Mouse (Mus musculus): ENCODE results near the gene Saa2.

Gene Saa2

DNA sequence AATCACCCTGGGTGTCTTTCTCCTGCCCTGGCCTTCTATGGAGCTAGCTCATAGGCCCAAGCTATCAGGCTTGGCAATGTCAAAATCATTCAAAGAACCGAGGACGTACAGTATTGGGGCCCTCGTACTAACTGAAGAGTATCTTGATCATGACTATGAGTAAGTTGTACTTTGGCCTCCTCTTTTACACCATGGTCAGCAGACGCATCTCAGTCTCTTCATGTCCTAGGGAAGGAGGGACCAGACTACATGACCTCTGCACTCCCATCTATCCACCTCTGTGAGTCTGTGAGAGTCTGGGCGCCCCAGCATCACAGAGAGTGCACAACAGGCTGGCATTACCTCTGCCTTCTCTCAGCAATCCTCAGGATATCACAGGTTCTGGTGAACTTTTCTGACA lies 11.0 kb downstream of the Saa2 start:
- no peak for DNase-seq (ENCODE audit: low spot score in 2 of 2)

DNA sequence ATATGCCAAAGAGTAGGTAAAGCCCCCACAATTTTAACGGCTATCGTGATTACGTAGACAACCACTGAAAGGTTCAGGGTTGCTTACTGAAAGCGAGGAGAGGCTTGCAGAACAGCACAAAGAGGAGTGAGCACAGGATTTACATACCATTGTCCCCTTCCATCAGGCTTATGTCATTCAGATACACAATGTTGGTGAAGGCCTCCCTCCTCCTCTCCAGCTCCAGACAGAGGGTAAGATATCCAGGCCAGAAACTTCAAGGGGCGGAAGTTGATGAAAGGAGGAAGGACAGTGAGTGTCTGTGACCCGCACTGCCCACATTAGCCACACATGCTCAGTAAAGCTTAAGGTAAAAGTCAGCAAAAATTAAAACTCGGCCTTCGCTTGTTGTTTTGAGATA lies 13.1 kb downstream of the Saa2 start:
- no peak for DNase-seq (ENCODE audit: low spot score in 2 of 2)

DNA sequence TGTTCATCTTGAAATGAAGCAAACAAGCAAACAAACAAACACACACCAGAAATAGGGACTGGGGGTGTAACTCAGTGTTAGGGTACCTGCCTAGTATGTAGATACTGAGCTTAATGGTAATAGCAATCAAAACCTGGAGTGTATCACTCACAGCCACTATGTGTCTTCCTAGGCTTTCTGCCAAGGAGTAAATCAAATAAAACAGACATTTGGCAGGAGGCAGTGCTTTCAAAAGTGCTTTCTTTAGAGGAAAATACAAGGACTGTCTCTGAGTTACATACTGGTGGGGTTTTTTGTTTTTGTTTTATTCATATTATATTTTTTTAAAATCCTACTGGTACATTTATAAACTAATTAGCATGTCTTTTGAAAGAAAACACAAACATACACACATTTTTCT lies 15.8 kb downstream of the Saa2 start:
- DNase-seq (ENCODE audit: low spot score in 2 of 2): no peak

DNA sequence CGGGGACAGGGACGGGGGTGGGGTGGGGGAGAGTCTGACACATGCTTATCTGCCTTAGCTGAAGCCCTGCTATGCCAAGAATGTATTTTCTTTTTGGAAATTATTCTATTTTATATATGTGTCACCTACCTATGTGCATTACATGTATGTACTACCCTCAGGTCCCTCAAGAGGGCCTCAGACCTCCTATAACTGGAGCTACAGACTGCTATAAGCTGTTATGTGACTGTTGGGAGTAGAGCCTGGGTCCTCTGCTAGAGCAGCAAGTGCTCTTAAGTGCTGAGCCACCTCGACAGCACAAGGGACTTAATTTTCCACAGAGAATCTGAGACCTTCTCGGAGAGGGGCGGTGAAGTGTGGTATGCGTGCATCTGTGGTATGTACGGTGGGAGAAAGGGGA lies 16.9 kb downstream of the Saa2 start:
- DNase-seq (ENCODE audit: low spot score in 2 of 2): no peak

GRCm38 (mm10) chr7:46770706-46771105 lies 19.1 kb downstream of the Saa2 start:
- DNase-seq (ENCODE audit: low spot score in 2 of 2): peak in 1 of 2 experiments; percentile 14

DNA sequence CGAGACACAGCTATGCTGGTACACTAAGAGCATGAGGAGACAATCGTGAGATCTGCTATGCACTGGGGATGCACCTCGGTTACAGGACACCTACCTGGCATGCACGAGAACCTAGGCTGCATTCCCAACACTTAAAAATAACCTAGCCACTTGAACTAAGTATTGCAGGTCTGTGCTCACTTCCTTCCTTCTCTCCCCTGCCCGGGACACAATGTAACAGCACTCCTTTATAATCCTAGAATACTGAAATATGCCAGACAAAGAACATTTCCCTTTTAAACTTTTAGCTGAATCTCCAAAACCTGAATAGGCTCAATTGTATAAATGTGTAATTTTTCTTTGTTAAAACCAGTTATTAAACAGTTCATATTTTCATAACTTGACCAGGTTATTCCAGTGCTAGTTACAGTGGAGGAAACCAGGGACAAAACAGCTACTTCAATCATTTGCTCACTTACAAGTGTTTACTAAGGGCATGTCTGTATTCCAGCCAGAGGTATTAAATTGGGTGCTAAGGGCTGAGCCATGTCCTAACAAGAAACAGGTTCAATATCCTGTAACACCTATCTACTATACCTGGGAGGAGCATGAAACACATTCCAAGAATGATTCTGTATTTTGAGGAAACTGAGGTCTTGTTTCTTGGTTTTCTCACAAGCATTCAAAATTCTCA lies 37.7 kb downstream of the Saa2 start:
- no peak for DNase-seq (ENCODE audit: low spot score in 2 of 2)

DNA sequence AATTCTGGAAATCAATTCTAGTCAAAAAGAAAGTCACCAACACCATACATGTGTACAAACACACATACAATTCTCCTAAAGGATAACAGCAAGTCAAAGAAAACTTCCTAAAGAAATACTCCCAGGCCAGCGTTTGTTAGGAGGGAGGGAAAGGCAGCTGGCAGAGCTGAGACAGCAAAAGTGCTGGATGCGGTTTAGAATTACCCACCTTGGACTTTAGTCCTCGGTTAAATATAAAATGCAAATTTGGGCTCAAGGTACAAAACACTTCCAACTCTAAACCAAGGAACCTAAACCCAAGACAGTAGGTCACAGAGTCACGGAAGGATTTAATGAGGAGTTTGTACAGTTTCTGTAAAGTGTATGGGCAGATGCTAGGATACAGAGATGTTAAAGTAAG lies 42.3 kb downstream of the Saa2 start:
- no peak for DNase-seq (ENCODE audit: low spot score in 2 of 2)

GRCm38 (mm10) chr7:46795287-46796205 lies 44.0 kb downstream of the Saa2 start, which contains the start of the genes Hps5 and Gtf2h1:
Hps5 (minus strand) TSS chr7:46796064.
Gtf2h1 (plus strand) TSS chr7:46796103.
- peak; percentile 95 to 96 for DNase-seq (ENCODE audit: low spot score in 2 of 2)

DNA sequence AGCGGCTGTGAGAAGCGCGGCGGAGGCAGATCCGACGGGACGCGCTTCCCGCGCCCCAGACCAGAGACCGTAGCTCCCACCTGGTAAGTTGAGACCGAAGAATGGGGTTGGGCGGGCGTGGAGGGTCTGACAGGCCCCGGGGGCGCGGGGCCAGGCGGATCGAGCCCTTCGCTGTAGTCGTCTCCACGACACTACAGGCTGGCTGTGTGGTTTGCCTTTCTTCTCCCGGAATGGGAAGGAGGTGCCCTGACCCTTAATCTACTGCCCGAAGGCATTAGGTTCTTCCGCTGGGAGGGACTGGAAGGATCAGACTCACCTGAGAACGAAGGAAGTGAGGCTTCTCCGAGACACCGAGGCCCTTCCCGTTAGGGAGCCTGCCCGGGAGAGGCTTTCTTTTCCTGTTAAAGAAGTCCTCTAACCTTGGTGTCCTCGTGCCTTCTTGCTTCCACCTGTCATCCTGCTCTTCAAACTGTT lies 44.7 kb downstream of the Saa2 start:
- peak in 1 of 2 experiments; percentile 8 for DNase-seq (ENCODE audit: low spot score in 2 of 2)

- no peak for DNase-seq (ENCODE audit: low spot score in 2 of 2)
These were observed 45.2 kb downstream of the Saa2 start for GRCm38 (mm10) chr7:46796779-46797178.
